Mouse (Mus musculus) ZHBTc4 (cell line): Measurements from ENCODE around the gene Tbc1d22a.
"Not testable (repeated sequence)": the region's sequence is repeated elsewhere in the genome, so short reads cannot be mapped to it uniquely, and the experiment has no call there.

Experiments used
- DNase-seq: peaks from one replicate; pipeline ENCODE4 v3.0.0-alpha.2; 2011; ENCODE audit warnings: low read depth, low spot score

Gene Tbc1d22a

DNA sequence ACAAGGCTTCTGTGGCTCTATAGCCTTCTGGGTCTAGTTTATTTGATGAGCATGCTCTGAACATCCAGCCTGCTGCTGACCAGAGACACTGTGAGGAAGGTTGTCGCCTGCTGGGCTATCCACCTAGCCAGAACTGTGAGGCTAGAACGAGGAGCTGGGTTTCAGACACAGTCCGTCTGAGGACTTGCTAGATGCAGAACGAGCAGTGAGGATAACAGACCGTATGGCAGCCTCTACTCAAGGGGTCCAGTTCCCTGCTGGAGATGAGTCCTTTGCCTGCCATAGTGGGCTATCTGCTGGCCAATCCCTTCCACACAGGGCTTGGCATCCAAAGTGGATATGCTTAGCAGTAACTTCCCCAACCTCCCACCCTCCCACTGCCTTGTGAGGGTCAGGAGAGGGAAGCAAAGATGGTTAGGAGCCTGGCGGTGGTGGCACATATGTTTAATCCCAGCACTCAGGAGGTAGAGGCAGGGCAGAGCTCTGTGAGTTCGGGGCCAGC, 10.9 kb upstream of the Tbc1d22a start:
- DNase-seq: no peak

DNA sequence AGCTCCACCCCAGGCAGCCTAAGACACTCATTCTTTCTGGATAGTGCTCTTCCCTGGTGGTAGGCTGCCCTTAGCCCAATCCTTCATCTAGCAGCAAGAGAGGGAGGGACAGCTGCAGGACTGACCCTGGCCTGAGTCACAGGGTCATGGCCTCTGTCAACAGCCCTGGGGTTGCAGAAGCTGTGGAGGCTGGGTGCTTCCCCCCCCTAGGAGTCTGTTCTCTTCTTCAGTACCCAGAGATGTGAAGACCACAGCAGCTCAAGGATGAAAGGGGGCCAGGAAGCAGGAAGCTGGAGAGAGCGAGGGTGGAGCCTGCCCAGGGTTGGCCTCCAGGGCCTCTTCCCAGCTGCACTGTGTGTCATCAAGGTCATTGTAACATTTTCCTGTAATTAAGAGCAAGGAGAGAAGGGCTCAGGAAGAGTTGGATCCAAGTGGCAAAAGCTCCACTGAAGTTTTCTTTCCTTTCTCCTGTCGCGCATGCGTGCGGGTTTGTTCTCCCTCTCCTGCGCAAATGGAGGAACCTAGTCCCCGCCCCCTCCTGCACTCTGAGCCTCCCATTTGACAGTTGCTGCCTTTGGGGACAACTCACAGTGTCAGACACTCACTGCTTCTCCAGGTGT, 10.2 kb upstream of the Tbc1d22a start:
- DNase-seq: peak; percentile 87

DNA sequence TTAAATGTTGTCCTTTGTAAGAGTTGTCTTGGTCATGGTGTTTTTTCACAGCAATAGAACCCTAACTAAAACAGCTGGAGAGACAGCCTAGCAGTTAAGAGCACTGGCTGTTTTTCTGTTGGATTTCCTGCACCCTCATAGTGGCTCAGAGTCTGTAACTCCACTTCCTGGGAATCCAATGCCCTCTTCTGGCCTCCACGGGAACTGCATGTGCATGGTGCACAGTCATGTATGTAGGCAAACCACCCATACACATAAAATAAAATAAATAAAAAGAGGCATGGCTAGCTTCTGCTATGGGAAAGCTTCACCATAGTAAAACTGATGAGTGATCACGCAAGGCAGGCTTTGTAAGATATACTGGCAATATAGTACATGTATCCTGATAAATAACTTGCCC, 9.0 kb upstream of the Tbc1d22a start:
- peak; percentile 87 for DNase-seq

DNA sequence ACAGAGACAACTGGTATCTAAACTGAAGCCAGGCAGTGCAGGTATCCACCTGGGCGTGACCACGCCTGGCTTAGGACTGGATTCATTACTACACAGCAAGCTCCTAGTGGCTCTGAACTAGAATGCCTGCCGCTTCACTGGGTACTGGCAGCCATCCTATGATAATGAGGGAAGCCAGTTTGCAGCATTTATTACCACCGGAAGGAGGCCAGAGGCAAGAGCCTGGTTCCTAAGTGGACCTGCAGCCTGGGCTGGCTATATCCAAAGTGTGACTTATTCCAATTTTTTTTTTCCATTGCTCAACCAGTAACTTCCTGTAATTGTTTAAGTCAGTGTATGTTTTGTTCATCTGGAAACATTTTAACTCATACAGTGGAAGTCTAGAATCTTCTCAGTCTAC, 7.9 kb upstream of the Tbc1d22a start:
- no peak for DNase-seq

DNA sequence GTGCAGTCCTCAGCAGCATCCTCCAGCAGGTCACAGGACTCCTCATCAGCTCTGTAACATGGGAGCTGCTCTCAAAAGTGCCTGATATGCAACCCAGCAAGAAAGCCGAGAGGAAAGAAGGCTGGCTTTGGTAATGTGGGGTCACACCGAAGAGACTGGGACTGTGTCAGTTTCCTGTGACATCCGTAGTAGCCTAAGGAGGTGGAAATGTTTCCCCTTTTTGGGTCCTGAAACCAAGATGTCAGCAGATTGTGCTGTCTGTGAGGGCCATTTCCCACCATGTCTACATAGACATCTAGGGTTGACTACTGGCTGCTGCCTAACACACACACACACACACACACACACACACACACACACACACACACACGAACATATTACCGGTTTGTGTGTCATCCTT, 2.1 kb upstream of the Tbc1d22a start:
- not testable (repeated sequence) for DNase-seq

DNA sequence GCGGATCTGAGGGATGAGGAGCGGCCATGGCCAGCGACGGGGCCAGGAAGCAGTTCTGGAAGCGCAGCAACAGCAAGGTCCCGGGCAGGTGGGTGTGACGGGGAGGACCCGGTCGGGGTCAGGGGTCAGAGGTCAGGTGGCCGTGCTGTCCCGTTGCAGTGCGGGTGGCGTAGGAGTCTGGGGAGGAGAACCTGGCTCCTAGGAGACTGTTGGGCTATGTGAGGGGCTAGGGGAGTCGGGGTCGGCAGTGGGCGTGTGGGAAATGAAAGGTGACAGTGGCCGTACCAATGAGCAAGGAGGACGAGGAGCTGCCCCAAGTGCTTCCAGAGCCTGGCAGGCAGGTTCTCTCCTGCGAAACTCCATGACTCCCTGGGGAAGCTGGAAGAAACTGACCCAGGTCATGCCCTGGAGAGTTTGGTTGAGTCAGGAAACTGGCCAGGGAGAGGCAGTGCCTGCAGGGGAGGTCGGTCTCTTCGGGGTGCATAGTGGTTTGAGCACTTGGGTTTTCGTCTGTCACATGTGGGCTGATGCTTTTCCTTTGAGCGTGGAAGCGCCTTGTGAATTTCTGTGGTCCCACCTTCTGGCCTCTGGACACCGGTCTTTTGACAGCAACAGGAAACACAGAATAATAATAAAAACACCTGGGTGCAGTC, 416 bp downstream of the Tbc1d22a start:
- DNase-seq: no peak

DNA sequence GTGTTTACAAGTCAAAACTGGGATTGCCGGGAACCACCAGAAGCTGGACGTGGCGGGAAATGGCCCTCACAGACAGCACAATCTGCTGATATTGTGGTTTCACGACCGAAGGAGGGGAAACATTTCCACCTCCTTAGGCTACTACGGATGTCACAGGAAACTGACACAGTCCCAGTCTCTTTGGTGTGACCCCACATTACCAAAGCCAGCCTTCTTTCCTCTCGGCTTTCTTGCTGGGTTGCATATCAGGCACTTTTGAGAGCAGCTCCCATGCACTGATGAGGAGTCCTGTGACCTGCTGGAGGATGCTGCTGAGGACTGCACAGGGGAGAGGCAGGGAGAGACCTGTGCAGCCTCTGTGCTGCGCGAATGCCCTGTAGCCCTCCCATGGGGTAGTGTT, 2.4 kb downstream of the Tbc1d22a start:
- not testable (repeated sequence) for DNase-seq

DNA sequence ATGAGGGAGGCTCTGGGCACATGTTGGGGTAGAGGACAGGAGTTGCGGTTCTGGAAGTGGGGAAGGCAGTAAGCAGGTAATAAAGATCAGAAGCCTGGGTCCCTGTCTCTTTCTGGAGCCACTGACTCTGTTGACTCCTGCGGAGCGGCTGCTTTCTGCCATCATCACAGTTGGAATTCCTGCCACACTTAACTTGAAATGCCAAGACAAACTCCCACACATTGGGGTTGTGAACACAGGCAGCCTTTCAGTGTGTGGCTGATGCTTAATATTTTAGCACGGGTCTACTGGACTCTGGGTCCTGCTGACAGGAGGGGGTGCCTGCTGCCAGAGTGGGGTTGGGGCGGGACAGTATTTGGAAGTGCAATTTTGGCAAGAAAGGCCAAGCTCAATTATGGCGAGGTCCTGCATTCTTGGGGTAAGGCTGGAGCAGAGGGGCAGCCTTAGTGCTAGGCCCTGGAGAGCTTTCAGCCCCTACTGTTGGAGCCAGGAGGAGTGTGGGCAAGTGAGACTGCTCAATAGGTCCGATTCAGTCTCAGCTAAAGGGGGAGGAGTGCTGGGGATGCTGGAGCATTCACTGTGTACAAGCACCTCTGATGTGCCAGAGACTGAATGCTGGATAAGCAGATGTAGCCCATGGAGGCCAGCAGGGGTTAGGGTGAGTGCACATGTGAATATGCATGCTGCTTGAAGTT, 5.4 kb downstream of the Tbc1d22a start:
- no peak for DNase-seq

DNA sequence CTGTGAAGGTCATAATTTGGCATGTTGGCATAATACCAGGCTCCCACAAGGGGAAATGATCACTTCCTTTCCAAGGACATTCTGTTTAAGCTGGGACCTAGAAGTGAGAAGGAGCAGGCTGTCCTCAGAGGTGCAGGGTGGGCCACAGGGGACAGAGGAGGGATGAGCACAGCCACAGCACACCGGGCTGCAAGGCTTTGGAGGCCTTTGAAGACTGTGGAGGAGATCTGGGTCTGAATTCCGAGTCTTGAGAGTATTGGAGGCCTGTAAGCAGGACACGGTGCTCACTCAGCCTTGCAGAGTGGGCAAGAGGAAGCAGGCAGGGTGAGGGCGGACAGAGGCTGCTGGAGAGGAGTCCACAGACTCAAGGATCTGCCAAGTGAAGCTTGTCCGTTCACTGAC, 6.0 kb downstream of the Tbc1d22a start:
- no peak for DNase-seq

DNA sequence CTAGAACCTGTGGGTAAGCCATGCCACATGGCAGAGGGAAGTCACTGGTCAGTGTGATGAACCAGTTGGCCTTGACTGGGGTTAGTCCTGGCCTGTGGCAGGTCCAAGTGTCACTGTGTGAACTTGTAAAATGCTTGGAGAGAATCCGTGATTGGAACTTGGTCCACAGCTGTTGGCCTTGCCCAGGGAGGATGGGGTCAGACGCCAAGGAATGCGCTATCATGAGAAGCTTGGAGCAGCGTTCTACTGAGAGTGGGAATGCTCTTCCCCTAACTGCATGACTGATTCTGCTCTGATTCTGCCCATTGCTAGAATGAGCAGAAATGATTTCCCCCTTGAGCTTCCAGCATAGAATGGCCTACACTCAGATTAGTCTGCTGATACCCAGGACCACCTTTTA, 6.5 kb downstream of the Tbc1d22a start:
- DNase-seq: no peak

DNA sequence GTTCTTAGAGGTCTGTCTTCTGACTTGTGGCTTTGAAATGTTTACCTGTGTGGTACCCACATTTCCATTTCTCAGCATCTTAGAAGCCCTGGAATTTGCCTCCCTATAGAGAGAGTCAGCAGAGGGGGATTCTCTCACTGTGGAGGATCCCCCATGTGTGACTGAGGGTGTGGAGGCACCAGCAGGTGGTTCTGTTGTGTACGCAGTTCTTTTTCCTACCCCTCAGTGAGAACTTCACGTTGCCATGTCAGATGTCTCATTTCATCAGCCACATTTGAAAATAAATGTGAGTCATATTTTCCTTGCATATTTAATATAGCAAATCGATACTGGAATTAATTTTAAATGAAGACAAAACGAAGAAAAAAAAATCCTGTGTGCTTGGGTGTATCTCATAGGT, 7.1 kb downstream of the Tbc1d22a start:
- DNase-seq: no peak

DNA sequence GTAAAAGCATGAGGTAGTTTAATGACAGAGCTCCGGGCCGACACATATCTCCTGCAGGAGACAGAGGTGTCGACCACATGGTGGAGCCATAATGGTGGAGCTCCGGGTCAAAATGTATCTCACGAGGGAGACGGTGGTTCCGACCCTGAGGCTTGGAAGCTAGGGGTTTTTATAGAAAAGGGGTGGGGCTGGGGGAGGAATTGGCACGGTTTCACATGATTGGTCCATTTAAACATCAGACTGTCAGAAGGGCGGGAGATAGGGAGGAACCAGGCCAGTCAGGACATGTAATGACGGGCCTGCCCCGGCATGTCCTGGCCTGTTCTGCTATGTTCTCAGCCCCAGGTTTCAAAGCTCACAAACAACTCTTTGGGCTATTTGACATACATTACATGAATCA, 7.6 kb downstream of the Tbc1d22a start:
- peak; percentile 38 for DNase-seq

DNA sequence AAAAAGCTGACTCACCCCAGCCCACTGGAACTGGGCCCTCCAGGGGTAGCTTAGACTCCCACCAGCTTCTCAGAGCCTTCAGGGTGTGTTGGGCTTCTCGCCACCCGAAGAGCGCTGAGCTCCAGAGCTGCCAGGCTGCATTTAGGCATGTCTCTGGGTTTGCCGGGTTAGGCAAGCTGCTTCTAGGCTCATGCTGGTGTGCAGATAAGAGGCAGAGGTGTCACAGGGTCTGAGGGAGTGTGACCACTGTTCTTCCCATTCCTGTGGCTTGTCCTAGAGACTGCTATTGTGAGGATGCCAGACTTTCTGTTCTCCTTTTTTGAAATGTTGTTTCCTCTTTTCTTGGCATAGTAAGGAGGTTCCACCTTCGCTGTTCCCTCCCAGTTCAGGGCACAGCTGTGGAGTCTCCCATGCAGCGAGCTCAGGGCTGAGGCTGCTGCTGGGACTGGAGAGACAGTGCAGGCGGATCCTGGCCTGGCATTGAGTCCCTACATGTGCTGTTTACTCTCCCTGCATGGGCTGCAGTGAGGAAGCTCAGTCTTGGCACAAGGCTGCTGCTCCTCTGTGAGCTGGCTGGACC, 10.8 kb downstream of the Tbc1d22a start:
- DNase-seq: no peak

DNA sequence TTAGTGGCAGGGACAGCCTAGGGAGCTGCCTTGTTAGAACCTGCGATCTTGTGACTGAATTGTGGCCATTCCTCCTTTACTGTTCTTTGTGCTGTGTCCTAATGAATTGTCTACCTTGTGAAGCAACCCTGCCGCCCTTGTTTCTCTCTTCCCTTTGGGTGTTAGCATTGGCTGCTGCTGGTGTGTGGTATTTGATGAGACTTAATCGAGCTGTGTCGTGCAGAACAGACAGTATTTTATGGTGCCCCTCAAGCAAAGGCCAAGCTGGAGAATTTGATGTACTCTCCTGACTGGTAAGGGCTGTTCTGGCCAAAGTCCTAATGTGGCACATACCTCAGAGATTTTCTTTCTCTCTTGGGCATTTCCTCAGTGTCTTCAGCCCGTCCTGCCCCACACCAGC, 12.0 kb downstream of the Tbc1d22a start:
- no peak for DNase-seq

DNA sequence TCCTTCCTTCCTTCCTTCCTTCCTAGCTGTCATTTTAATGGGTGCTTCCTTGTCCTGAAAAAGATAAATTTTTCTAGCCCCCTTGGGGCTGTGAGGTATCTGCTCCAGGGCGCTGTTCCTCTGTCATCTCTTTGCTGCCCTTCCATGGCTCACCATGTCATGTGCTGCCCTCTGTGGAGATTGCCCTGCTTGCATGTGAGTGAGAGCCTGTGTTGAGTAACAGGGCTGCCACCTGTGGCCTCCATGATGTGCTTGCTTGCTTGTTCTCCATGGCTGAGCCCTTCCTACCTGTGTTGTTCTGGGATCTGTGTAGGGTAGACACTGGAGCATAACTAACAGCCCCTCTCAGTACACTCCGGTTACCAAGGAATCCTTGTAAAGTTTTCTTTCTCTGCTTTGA, 12.7 kb downstream of the Tbc1d22a start:
- DNase-seq: no peak

DNA sequence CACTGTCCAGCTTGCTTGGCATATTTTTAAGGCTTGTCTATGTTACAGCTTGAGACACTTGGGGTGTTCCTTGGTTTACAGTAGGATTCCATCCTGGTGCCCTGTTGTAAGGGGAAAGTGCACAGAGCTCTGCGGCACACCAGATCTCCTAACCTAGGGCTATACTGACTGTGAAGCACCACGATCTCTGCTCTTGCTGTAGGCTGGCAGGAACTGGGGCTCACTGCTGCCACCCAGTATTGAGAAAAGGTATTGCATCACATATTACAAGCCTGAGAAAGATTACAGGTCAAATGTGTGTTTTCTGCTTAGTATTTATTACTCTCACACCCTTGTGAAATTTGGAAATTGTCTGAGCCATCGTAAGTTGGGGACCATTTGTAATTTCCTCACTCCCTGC, 13.9 kb downstream of the Tbc1d22a start:
- DNase-seq: peak; percentile 49

DNA sequence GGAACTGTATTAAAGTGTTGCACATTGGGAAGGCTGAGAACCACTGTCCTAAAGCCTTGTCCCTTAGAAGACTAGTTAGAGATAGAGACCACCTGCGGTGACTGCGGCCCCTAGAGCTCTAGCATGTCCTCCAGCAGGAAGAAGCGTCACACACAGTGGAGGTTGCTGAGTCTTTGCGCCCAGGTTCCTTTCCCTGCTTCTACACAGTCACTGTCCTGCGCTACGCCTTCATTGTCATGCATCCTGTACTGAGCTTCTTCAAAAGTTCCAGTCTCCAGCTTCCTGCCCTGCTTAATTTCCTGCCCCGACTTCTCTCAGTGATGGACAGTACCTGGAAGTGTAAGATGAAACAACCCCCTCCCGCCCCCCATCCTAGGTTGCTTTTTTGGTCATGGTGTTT, 14.8 kb downstream of the Tbc1d22a start:
- DNase-seq: no peak

DNA sequence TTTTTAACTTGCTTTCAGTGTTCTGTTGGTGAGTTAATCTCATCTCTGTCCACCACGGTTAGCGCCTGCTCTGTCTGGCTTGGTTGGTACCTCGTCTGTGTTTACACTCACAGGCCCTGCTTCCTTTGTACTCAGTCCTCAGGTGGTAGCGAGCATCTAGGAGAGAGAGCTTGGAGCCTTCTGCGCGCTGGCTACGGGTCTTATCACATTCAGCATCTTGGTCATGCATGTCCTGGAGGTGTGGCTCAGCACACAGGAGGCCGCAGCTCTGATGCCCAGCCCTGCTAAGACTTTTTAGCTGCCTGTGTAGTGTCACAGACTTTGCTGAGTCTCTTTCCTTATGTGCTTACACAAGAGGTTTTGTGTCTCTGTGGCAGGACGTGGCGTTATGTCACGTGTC, 15.4 kb downstream of the Tbc1d22a start:
- DNase-seq: no peak

DNA sequence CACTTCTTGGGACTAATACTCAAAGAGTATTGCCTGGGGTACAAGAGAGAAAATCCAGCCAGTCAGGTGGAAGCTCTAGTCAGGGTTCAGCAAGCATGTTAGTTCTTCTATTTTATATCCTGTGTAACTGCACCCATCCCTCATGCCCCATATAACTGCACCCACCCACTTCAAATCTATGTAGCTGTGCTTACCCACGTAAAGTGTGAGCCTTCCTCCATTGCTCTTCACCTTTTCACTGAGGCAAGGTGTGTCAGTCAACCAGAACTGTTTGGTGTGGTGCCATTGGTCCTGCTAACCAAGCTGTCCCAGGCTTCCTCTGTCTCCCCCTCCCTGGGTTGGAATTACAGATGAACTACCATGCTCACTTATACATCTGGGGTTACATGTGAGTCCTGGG, 16.9 kb downstream of the Tbc1d22a start:
- no peak for DNase-seq

DNA sequence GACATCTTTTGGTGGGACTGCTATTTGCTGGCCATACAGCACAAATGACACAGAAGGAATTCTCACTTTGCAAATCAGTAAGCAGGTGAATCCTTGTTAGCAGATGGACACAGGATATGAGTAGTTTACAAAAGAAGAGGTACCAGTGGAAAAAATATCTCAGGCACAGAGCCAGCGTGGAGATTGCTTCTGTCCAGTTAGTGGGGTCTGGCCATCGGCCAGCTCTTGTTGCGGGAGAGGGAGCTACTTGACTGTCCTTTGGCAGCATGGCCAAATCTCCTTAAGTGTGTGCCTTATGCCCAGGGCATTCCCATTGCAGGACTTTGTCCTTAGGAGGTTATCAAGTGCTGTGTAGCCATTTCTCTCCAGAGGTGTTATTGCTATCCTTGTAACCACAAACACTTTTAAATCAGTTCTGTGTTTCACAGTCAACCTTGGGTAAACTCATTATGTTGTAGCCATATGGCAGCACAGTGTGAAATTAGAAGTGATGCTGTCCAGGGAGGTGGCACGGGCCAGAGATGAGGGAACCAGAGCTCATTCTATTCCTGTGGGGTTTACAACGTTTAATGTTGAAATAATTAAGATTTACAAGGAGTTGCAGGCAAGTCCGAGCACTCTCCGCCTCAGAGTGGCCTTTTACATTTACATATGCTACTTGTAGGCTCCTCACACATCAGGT, 17.7 kb downstream of the Tbc1d22a start:
- DNase-seq: no peak

DNA sequence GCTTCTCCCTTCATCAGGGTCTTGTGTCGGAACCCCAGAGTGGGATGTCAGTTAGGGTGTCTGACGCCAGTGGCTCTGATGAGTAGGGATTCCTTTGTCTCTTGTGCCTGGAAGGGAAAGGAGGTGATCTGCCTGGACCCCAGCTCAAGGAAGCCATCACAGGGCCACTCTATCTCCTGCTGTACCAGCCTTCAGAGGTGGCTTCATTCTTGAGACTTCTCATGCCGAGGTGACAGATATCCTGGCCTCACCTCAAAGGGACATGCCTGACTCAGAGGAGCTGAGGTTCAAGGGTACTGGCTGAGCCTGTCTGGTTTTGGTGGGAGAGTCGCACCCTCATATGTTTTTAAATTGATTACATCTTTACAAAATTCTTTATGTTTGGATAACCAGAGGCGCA, 19.7 kb downstream of the Tbc1d22a start:
- DNase-seq: no peak
